Mouse (Mus musculus): ENCODE results near the gene Gm10912. TPM values are rescaled to one million over a fixed set of nuclear protein-coding genes. Genes with fewer than 3 reads are reported as not detected.
"Not testable (repeated sequence)": the region's sequence is repeated elsewhere in the genome, so short reads cannot be mapped to it uniquely, and the experiment has no call there.

Gm10912 gene
- not detected for total RNA-seq (2021)
- long read RNA-seq, experiment 1, result 0 reads
- long read RNA-seq, experiment 2, result 0 reads

GRCm38 (mm10) chr2:104065526-104065925 is at the start of gene Gm10912:
Gm10912 (plus strand) TSS chr2:104065826.
- DNase-seq (ENCODE audit: low spot score in 2 of 2), result not testable (repeated sequence)

GRCm38 (mm10) chr2:104023096-104023495 is 42.5 kb upstream of the Gm10912 start:
- DNase-seq (ENCODE audit: low spot score in 2 of 2), result no peak

- DNase-seq (ENCODE audit: low spot score in 2 of 2), result no peak
These were observed 41.0 kb upstream of the Gm10912 start for GRCm38 (mm10) chr2:104024656-104025055.

GRCm38 (mm10) chr2:104027458-104028138 is 38.0 kb upstream of the Gm10912 start, which contains the start of gene Fbxo3:
Fbxo3 (plus strand) TSS chr2:104027721.
- DNase-seq (ENCODE audit: low spot score in 2 of 2), result peak; percentile 60 to 76

GRCm38 (mm10) chr2:104028139-104028723 is 37.4 kb upstream of the Gm10912 start, which contains the start of gene 4931422A03Rik:
4931422A03Rik (minus strand) TSS chr2:104028361.
- DNase-seq (ENCODE audit: low spot score in 2 of 2), result no peak

- no peak for DNase-seq (ENCODE audit: low spot score in 2 of 2)
These were observed 36.6 kb upstream of the Gm10912 start for GRCm38 (mm10) chr2:104029074-104029473.

- no peak for DNase-seq (ENCODE audit: low spot score in 2 of 2)
These were observed 35.2 kb upstream of the Gm10912 start for GRCm38 (mm10) chr2:104030381-104030780.

GRCm38 (mm10) chr2:104032056-104032455 is 33.6 kb upstream of the Gm10912 start:
- DNase-seq (ENCODE audit: low spot score in 2 of 2), result no peak

GRCm38 (mm10) chr2:104034832-104035472 is 30.7 kb upstream of the Gm10912 start:
- DNase-seq (ENCODE audit: low spot score in 2 of 2), result peak; percentile 69 to 81

- no peak for DNase-seq (ENCODE audit: low spot score in 2 of 2)
These were observed 30.0 kb upstream of the Gm10912 start for GRCm38 (mm10) chr2:104035595-104035994.

- DNase-seq (ENCODE audit: low spot score in 2 of 2), result no peak
These were observed 29.3 kb upstream of the Gm10912 start for GRCm38 (mm10) chr2:104036316-104036715.

GRCm38 (mm10) chr2:104038236-104038635 is 27.4 kb upstream of the Gm10912 start:
- no peak for DNase-seq (ENCODE audit: low spot score in 2 of 2)

GRCm38 (mm10) chr2:104041632-104042031 is 24.0 kb upstream of the Gm10912 start:
- DNase-seq (ENCODE audit: low spot score in 2 of 2), result no peak

- no peak for DNase-seq (ENCODE audit: low spot score in 2 of 2)
These were observed 22.9 kb upstream of the Gm10912 start for GRCm38 (mm10) chr2:104042766-104043165.

GRCm38 (mm10) chr2:104043624-104044478 is 21.8 kb upstream of the Gm10912 start:
- no peak for DNase-seq (ENCODE audit: low spot score in 2 of 2)

- no peak for DNase-seq (ENCODE audit: low spot score in 2 of 2)
These were observed 21.0 kb upstream of the Gm10912 start for GRCm38 (mm10) chr2:104044479-104045080.

- DNase-seq (ENCODE audit: low spot score in 2 of 2), result no peak
These were observed 7.2 kb upstream of the Gm10912 start for GRCm38 (mm10) chr2:104058381-104058780.

GRCm38 (mm10) chr2:104058954-104059353 is 6.7 kb upstream of the Gm10912 start:
- no peak for DNase-seq (ENCODE audit: low spot score in 2 of 2)

GRCm38 (mm10) chr2:104059786-104060185 is 5.8 kb upstream of the Gm10912 start:
- no peak for DNase-seq (ENCODE audit: low spot score in 2 of 2)

GRCm38 (mm10) chr2:104060996-104061395 is 4.6 kb upstream of the Gm10912 start:
- DNase-seq (ENCODE audit: low spot score in 2 of 2), result no peak

GRCm38 (mm10) chr2:104062665-104063064 is 3.0 kb upstream of the Gm10912 start:
- no peak for DNase-seq (ENCODE audit: low spot score in 2 of 2)
